Mouse (Mus musculus) neural tube, embryonic 13.5 days (tissue): ENCODE measurements at regions not wholly inside any gene's neighbourhood (a gene's known extent, or its start where the extent isn't known, plus 50 kb on each side); places are given as distances from the start of the nearest gene placed in this dataset.
"Not testable (repeated sequence)": the region's sequence is repeated elsewhere in the genome, so short reads cannot be mapped to it uniquely, and the experiment has no call there.

Source experiments
- ATAC-seq: fragments of 200-750 bp; cut with Nextera tagmentation; 2 replicates; pipeline ENCODE4 v1.8.0; 2017; ENCODE audit warnings: low read depth, mild to moderate bottlenecking, moderate TSS enrichment, moderate library complexity
- H3K27ac ChIP-seq: fragments of 300-500 bp; sonication (generic); replicated peaks from 2 replicates; pipeline ENCODE4 v1.5.1; 2015; ENCODE audit warnings: moderate library complexity, mild to moderate bottlenecking, inconsistent platforms
- H3K27me3 ChIP-seq: fragments of 300-500 bp; sonication (generic); 2 replicates; pipeline ENCODE4 v1.6.1; 2015; ENCODE audit warnings: mild to moderate bottlenecking, inconsistent platforms
- H3K36me3 ChIP-seq: fragments of 300-500 bp; sonication (generic); 2 replicates; pipeline ENCODE4 v1.6.1; 2015; ENCODE audit warnings: mild to moderate bottlenecking, inconsistent platforms
- H3K4me1 ChIP-seq: fragments of 300-500 bp; sonication (generic); replicated peaks from 2 replicates; pipeline ENCODE4 v1.6.1; 2015; ENCODE audit warnings: inconsistent platforms
- H3K4me2 ChIP-seq: fragments of 300-500 bp; sonication (generic); 2 replicates; pipeline ENCODE4 v1.6.1; 2015; ENCODE audit warnings: inconsistent platforms, mild to moderate bottlenecking, moderate library complexity
- H3K4me3 ChIP-seq: fragments of 300-500 bp; sonication (generic); 2 replicates; pipeline ENCODE4 v1.5.1; 2015; ENCODE audit warnings: mild to moderate bottlenecking, inconsistent platforms
- H3K9ac ChIP-seq: fragments of 300-500 bp; sonication (generic); 2 replicates; pipeline ENCODE4 v1.6.1; 2015; ENCODE audit warnings: moderate library complexity, mild to moderate bottlenecking, inconsistent platforms
- H3K9me3 ChIP-seq: fragments of 300-500 bp; sonication (generic); 2 replicates; pipeline ENCODE4 v1.6.1; 2016; ENCODE audit warnings: inconsistent platforms
- WGBS: fragments of 180-500 bp; shearing (Covaris S2); methylation state at CpG from one replicate; pipeline ENCODE4 v1.1.7; 2015; 5-methylcytosine and 5-hydroxymethylcytosine counted together

DNA sequence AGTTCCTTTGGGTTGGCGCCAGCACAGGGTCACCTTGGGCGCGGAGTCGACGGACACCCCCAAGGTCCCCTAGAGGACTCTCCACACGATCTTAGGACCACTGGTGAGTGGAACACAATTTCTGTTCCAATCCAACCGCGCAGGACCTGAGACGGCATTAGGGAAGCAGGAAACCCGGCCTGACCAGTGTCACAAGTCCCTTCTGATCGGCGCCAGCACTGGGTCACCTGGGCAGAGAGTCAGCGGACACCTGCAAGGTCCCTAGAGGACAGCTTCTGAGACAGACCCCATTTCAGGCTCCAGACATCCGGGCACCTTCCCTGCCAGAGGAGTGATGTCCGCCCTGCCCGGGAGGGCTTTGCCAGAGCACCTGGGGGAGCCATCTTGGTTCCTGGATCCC, 74.2 kb upstream of the Cdh13 start:
- WGBS = 96% methylated on average over 16 of the region's 16 CpGs
- not testable (repeated sequence) for H3K27ac ChIP-seq, H3K4me2 ChIP-seq, H3K4me3 ChIP-seq, H3K36me3 ChIP-seq, ATAC-seq, H3K4me1 ChIP-seq, H3K9ac ChIP-seq, H3K9me3 ChIP-seq, H3K27me3 ChIP-seq

- 83% methylated on average over 6 of the region's 6 CpGs for WGBS
- Histone ChIP-seq H3K4me1 (peaks cover 23% of the 10 kb centered on the region; the same call in 1 of the 2 replicates), H3K27me3 (no peaks in the 10 kb centered on the region), H3K36me3 (no peaks in the 10 kb centered on the region), H3K4me2 (no peak overlapping the region), H3K9ac (no peak overlapping the region), H3K9me3 (no peaks in the 10 kb centered on the region), H3K27ac (no peak overlapping the region), H3K4me3 (no peak overlapping the region)
- ATAC-seq = no peak
These were observed 92.7 kb upstream of the Cdh13 start for GRCm38 (mm10) chr8:118190866-118191265.

DNA sequence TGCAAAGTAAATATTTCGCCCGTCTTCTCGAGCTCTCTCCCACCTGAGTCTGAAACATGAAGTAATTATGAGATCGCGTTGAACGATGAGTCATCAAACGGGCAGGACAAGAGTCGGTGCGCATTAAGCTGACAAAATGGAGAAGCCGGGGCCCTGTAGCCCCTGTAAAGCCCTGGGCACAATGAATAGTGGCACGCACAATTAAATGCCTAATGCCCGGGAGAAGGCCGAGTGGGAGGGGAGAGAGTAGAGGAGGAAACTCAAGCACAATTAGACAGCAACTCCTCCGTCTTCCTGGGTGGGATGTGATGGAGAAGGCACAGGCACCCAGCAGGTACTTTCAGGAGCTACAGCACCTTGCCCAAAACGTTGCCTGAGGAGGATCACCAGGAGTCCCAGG, 94.3 kb upstream of the Cdh13 start:
- peaks cover 23% of the 10 kb centered on the region; the same call in 1 of the 2 replicates for H3K4me1 ChIP-seq
- no peak overlapping the region for H3K9ac ChIP-seq
- 51% methylated on average over 15 of the region's 15 CpGs for WGBS
- H3K4me3 ChIP-seq = no peak overlapping the region
- no peaks in the 10 kb centered on the region for H3K27me3 ChIP-seq
- no peaks in the 10 kb centered on the region for H3K36me3 ChIP-seq
- H3K4me2 ChIP-seq = no peak overlapping the region
- H3K27ac ChIP-seq = no peak overlapping the region
- no peak for ATAC-seq
- H3K9me3 ChIP-seq = no peaks in the 10 kb centered on the region

GRCm38 (mm10) chr8:118169001-118169413, 114.5 kb upstream of the Cdh13 start:
- 56% methylated on average over 7 of the region's 7 CpGs for WGBS
- Histone ChIP-seq H3K4me3 (no peak overlapping the region), H3K27me3 (no peaks in the 10 kb centered on the region), H3K27ac (no peak overlapping the region), H3K4me2 (no peak overlapping the region), H3K36me3 (no peaks in the 10 kb centered on the region), H3K4me1 (no peaks in the 10 kb centered on the region), H3K9ac (no peak overlapping the region), H3K9me3 (no peaks in the 10 kb centered on the region)
- no peak for ATAC-seq

DNA sequence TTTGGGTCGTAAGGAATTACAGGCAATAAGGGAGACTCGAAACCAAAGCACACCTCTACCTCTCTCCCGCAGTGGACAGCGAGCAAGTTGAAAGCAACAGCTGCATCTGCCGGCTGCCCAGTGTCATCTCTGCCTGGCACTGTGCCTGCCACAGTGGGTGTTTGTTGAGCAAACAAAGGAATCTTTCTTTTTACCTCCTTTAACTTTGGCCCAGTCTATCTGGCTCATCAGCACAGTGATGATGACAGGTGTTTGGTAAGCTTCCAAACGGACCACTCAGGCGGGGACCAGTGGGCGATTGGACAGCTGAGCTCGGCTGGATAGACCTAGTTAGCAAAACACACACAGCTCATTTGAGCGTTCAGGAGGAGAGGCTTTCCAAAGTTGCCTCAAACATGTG, 121.4 kb upstream of the Cdh13 start:
- WGBS = 58% methylated on average over 10 of the region's 10 CpGs
- Histone ChIP-seq H3K36me3 (no peaks in the 10 kb centered on the region), H3K4me3 (no peak overlapping the region), H3K9ac (no peak overlapping the region), H3K27me3 (no peaks in the 10 kb centered on the region), H3K9me3 (no peaks in the 10 kb centered on the region), H3K4me2 (no peak overlapping the region), H3K4me1 (peaks cover 11% of the 10 kb centered on the region; the same call in 1 of the 2 replicates), H3K27ac (no peak overlapping the region)
- no peak; the same call in 1 of the 2 replicates for ATAC-seq

DNA sequence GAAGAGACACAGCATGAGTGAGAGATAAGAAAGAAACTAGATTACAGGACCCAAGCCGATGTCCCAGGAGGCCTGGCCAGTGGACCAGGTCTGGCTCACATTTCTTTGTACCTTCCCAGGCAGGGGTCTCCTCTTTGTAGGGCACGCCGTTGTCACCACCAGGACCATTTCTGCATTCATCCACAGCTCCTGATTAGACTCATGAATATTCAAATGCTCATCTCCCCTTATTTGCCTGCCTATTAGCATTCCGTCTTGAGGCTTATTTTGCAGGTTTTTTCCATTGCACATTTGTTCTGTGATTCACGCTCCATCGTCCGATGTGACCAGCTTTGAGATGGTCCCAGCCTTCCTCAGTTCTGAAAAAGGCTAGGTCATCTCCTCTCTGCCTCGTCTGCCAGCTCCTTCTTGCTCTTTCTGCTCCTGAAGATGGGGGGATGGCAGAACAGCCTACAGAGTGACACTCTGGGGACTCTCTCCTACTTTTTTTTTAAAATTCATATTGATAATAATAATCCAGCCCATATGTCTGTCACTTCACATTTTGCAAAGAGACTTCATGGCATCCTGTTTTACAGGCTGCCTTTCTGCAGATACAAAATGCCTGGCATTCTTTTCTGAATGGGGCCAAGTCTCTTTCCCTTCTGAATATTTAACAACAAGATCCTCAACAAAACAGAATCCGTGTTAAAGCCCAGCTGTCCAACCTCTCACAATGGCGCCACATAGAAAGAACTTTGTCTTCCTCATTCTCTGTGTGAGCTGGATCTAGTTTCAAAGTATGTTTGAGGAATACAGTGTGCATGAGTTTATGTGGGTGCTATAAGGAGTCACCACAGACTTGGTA, 136.0 kb upstream of the Cdh13 start:
- H3K4me2 ChIP-seq = peak overlapping the region; percentile 31
- peak overlapping the region; percentile 54 for H3K27ac ChIP-seq
- WGBS = 32% methylated on average over 10 of the region's 10 CpGs

GRCm38 (mm10) chr8:118144546-118144945, 139.0 kb upstream of the Cdh13 start:
- ATAC-seq = no peak
- Histone ChIP-seq H3K27me3 (no peaks in the 10 kb centered on the region), H3K4me2 (no peak overlapping the region), H3K4me3 (no peak overlapping the region), H3K9me3 (no peaks in the 10 kb centered on the region), H3K36me3 (no peaks in the 10 kb centered on the region), H3K4me1 (peaks cover 23% of the 10 kb centered on the region), H3K27ac (no peak overlapping the region), H3K9ac (no peak overlapping the region)
- whole genome bisulfite sequencing = 55% methylated on average over 5 of the region's 5 CpGs

More for the DNA sequence above, 136.0 kb upstream of the Cdh13 start:
- peaks cover 23% of the 10 kb centered on the region for H3K4me1 ChIP-seq
- ATAC-seq = no peak
- H3K9me3 ChIP-seq = no peaks in the 10 kb centered on the region
- no peaks in the 10 kb centered on the region for H3K36me3 ChIP-seq
- no peak overlapping the region for H3K4me3 ChIP-seq
- H3K27me3 ChIP-seq = no peaks in the 10 kb centered on the region
- no peak overlapping the region for H3K9ac ChIP-seq

- no peak overlapping the region for H3K27ac ChIP-seq
- peaks cover 12% of the 10 kb centered on the region for H3K4me1 ChIP-seq
- no peaks in the 10 kb centered on the region for H3K9me3 ChIP-seq
- H3K4me3 ChIP-seq = no peak overlapping the region
- no peak overlapping the region for H3K4me2 ChIP-seq
- no peak overlapping the region for H3K9ac ChIP-seq
- WGBS = 88% methylated on average over 8 of the region's 8 CpGs
- no peaks in the 10 kb centered on the region for H3K27me3 ChIP-seq
- ATAC-seq = no peak
- H3K36me3 ChIP-seq = no peaks in the 10 kb centered on the region
These were observed 141.2 kb upstream of the Cdh13 start for GRCm38 (mm10) chr8:118142311-118142710.

GRCm38 (mm10) chr8:118139928-118140327, 143.6 kb upstream of the Cdh13 start:
- WGBS = 74% methylated on average over 6 of the region's 6 CpGs
- H3K4me3 ChIP-seq = no peak overlapping the region
- no peaks in the 10 kb centered on the region for H3K27me3 ChIP-seq
- no peak overlapping the region for H3K27ac ChIP-seq
- H3K9me3 ChIP-seq = no peaks in the 10 kb centered on the region
- ATAC-seq = no peak
- H3K4me2 ChIP-seq = no peak overlapping the region
- H3K9ac ChIP-seq = no peak overlapping the region
- no peaks in the 10 kb centered on the region for H3K36me3 ChIP-seq
- H3K4me1 ChIP-seq = peaks cover 5% of the 10 kb centered on the region; the same call in 1 of the 2 replicates

DNA sequence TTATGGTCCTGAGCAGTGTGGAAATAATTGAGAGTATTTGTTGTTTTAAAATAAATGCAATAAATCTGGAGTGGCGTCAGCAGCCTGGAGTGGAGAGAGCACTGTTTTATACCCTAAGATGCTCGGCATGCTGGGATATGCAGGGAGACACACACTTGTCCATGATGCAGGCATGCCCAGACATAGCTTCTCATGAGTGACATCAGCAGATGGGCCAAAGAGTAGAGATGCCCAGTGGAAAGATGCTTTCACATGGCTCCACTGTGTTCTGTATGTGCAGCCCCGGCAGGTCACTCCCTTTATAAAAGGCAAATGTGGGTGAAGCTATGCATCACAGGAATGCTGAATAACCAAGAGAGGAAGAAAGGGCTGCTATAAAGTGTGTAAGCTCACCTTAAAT, 145.7 kb upstream of the Cdh13 start:
- H3K4me1 ChIP-seq = no peaks in the 10 kb centered on the region
- H3K9me3 ChIP-seq = no peaks in the 10 kb centered on the region
- H3K4me2 ChIP-seq = no peak overlapping the region
- H3K36me3 ChIP-seq = no peaks in the 10 kb centered on the region
- WGBS = 70% methylated on average over 3 of the region's 3 CpGs
- no peak overlapping the region for H3K4me3 ChIP-seq
- no peak overlapping the region for H3K9ac ChIP-seq
- no peak overlapping the region for H3K27ac ChIP-seq
- no peaks in the 10 kb centered on the region for H3K27me3 ChIP-seq
- no peak for ATAC-seq

- WGBS = 77% methylated on average over 7 of the region's 7 CpGs
- H3K27ac ChIP-seq = no peak overlapping the region
- peaks cover 7% of the 10 kb centered on the region for H3K4me1 ChIP-seq
- no peak overlapping the region for H3K4me2 ChIP-seq
- no peaks in the 10 kb centered on the region for H3K36me3 ChIP-seq
- ATAC-seq = no peak
- H3K9me3 ChIP-seq = peaks cover 5% of the 10 kb centered on the region; the same call in 1 of the 2 replicates
- no peaks in the 10 kb centered on the region for H3K27me3 ChIP-seq
- H3K9ac ChIP-seq = no peak overlapping the region
- no peak overlapping the region for H3K4me3 ChIP-seq
These were observed 158.5 kb upstream of the Cdh13 start for GRCm38 (mm10) chr8:118124993-118125392.

DNA sequence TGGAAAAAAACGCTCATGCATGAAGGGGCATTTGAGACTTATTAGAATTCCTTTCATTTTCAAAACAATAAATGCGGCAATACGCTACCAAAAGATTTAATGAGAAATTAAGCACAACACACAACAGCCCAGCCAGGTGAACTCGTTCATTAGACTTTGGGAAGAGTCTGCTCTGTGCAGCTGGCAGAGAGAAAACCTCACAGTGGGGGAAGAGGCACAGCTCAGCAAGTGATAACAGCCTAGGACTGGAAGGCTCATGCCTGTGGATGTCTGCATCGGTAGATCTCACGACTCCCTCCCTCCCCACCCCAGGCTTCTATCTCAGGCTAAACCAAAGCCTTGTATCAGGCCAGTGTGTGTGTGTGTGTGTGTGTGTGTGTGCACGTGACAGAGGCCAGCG, 169.3 kb upstream of the Cdh13 start:
- Histone ChIP-seq H3K4me2 (no peak overlapping the region), H3K9me3 (no peaks in the 10 kb centered on the region), H3K4me1 (peaks cover 16% of the 10 kb centered on the region), H3K36me3 (no peaks in the 10 kb centered on the region), H3K27ac (peak overlapping the region; percentile 67; the same call in 1 of the 2 replicates), H3K27me3 (no peaks in the 10 kb centered on the region), H3K4me3 (no peak overlapping the region), H3K9ac (no peak overlapping the region)
- WGBS = 56% methylated on average over 8 of the region's 8 CpGs
- peak; percentile 63; the same call in 1 of the 2 replicates for ATAC-seq
